Mouse (Mus musculus): ENCODE results near the gene Zfhx3.

The Zfhx3 gene

DNA sequence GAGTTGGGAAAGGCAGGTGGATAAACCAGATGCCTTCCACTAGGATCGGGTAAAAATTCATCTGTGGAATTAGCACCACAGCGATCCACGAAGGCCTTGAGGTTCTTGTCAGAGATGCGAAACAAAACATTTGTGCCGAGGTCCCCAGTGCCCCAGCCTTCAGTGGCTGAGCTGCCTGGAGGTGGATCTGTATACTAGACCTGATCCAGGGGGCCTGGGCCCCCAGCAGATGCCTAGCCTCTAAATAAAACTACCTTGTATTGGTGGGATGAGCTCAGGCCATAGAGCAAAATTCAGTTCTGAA, 769.0 kb downstream of the Zfhx3 start:
- in situ Hi-C loops (cut with MboI; ENCODE audit: low sequenced_read_pairs): no loop called here

- in situ Hi-C loops (cut with MboI; ENCODE audit: low sequenced_read_pairs): no loop called here
Observed at GRCm38 (mm10) chr8:108712001-108712411, 769.6 kb downstream of the Zfhx3 start.

DNA sequence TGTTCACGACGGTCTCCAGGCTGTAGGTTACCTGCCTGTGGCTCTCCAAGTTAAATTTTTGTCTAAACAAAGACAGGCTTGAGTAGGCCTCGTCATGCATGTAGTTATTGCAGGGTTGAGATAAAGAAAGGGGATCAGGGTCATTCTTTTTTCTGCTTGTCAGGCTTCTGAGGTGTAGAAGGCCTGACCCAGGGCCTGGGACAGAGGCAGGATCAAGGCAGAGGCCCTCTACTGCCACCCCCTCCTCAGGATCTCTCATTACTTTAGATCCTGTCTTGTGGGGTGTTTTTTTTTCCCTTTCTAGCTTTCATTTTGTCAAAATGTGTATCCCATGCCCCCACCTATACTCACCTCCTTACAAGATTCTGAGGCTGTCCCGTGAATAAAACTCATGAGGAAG, 770.2 kb downstream of the Zfhx3 start:
- in situ Hi-C loops (cut with MboI; ENCODE audit: low sequenced_read_pairs): no loop called here

DNA sequence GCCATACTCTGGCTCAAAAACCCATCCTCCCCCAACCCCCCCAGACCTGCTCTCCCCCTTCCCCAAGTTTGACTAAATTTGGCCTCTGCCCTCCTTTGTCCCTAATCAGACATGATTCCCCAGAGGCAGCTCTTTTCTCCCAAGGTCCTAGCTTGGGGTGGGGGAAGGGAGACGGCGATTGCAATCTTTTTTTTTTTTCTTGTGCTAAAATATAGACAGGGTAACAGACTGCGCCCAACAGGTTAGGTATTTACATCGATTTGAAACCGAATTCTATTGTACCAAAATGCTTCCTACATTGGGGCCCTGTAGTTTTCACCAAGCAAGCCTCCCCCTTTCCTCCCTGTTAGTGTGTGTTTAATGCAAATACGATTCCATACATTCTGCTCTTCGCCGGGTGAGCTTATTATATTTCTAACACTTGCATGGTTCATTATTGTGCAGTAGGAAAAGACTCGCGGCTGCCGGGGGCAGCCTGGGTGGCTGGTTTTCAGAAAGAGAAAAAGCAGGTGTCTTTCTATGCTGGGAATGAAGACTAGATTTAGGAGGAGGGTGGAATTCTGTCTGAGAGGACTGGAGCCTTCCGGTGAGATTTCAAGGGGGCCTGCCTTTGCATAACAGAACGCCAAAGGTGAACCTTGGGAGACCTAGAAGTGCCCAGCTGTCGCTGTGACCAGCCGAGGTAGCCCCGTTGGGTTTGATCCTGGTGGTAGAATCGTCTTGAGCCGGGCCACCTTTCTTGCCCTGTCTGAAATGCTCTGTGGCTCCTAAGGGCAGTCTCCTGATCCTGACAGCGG, 771.1 kb downstream of the Zfhx3 start:
- in situ Hi-C loops (cut with MboI; ENCODE audit: low sequenced_read_pairs): no loop called here

DNA sequence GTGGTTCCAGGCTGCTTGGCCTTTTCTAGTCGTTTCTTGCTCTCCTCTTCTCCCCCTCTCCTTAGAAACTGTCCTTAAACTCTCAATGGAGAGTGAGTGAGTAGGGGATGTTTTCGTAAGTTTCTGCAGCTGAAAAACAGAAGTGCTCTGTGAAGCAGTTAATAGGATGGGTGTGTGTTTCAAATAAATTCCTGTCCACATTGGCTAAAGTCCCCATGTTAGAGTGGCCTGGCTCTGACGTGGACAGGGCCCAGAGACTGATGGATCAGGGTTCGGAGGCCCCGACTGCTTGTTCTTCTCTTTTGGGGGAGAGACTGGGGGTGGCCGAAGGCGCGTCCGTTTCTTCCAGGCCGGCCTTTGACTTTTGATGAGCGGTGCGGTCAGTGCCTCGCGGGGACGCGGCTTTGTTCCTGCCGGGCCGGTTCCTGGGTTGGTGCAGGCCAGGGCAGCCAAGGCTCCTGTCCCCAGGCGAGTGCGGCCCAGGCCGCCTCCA, 771.7 kb downstream of the Zfhx3 start:
- in situ Hi-C loops (cut with MboI; ENCODE audit: low sequenced_read_pairs): no loop called here

- in situ Hi-C loops (cut with MboI; ENCODE audit: low sequenced_read_pairs): no loop called here
Observed at GRCm38 (mm10) chr8:108714636-108715415, 772.4 kb downstream of the Zfhx3 start.

DNA sequence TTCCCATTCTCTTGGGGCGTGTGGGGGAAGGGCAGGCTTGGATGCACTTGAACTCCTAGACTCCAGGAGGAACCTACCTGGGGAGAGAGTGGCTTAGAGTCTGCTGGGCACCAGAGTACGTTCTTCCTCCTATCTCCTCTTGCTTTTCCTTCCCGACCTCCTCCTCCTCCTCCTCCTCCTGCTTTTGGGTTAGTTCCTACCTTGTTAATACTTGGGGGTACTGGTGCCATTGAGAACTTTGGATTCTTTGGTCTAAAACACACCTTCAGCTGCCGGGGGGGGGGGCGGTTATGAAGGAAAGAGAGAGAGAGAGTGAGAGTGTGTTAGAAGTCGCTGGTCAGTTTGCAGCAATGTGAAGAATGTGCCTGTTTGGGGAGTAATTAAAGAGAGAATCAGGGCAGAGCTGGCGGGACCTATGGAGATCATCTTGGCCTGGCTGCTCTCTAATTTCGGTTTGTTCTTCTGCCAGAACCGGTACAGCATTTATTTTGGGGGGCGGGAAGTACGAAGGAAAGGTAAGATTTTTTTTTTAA, 773.0 kb downstream of the Zfhx3 start:
- in situ Hi-C loops (cut with MboI; ENCODE audit: low sequenced_read_pairs): no loop called here

DNA sequence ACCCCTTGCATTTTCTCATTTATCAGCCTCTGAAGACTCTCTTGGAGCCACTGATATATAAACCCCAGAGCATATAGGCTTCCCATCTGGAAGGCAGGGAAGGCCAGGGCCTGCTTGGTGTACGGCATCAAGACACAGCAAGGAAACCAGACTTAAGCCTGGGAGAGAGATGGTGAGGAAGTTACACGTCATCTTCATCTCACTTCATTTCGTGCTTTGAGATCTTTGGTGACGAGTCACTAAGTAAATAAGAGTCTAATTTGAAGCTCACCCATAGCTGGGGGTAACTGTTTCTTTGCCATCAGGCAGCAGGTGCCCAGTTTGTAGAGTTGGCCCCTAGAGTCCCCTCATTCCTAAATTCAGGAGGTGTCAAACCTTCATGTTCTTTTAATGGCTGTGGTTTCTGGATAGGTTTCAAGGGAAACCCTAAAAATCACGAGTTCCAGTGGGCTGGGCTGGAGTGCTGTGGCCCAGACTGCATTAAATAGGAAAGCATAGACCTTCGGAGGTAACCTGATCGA, 773.9 kb downstream of the Zfhx3 start:
- in situ Hi-C loops (cut with MboI; ENCODE audit: low sequenced_read_pairs): no loop called here

DNA sequence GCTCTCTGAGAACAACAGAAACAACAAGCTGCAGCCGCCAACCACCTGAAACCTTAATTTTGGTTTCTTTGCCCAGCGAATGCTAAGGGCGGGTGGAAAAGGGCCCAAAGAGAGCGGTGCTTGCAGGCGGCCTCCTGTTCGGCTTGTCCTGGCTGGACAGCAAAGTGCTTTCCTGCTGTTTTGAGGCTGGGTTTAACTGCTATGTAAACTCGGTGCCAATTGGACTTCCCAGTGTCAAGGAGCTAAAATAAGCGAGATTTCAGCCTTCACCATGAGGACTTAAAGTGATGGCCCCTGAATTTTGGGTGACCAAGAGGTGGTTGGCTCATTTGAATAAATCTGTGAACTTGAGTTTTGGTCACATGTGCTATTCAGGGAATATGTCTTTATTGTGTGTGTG, 775.1 kb downstream of the Zfhx3 start:
- in situ Hi-C loops (cut with MboI; ENCODE audit: low sequenced_read_pairs): no loop called here

DNA sequence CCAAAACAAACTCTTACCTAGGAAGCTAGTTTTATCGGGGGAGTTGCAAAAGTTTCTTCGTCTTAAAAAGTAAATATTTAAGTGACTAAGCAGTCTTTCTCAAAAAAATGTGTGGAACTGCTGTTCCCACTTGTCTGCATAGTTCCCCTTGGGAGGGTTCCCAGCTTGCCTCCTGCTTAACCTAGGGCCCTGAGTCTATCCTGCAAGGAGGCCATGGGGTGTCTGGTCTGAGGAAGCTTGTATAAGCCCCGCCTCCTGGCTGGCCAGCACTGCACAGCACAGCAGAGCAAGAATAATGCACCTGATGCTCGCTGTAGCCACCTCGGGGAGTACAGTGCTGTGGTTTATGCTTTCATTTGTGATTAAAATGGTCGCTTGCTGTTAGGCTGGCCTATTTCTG, 775.6 kb downstream of the Zfhx3 start:
- in situ Hi-C loops (cut with MboI; ENCODE audit: low sequenced_read_pairs): no loop called here

DNA sequence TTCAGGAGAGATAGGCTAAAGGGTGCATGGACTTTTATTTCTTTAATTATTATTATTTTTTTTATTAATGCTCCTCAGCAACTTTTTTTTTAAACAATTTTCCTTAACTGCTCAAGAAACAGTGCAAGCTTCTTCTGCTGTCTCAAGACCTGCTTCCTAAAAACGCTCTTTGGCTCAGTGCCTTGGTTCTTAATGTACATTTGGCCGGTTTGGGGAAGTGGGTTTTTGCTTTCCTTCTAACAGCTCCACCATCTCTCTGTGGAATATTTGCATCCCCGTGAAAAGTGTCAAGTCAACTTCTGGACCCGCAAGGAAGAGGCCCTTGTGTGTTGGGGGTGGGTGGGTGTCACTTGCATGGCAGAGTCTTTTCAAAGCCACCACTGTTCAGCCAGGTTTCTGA, 778.4 kb downstream of the Zfhx3 start:
- in situ Hi-C loops (cut with MboI; ENCODE audit: low sequenced_read_pairs): no loop called here

- in situ Hi-C loops (cut with MboI; ENCODE audit: low sequenced_read_pairs): no loop called here
Observed at GRCm38 (mm10) chr8:108722671-108723513, 780.4 kb downstream of the Zfhx3 start.

DNA sequence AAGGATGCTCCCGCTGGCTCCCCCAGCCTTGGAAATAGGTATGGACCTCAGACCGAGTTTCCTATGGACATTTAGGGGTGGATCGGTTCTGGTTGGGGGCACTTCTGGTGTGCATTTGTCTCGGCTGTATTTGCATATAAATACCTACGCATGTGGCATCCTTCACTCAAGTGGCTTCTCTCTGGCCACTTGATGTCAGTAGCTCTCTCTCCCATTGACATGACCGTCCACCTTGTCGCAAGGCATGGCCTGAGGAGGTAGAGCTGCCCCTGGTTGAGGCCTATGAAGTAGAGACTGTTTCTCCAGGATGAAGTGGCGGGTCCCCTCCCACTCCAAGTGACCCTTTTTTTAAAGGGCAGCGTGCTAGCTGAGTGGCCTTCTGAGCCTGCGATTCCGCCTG, 781.2 kb downstream of the Zfhx3 start:
- in situ Hi-C loops (cut with MboI; ENCODE audit: low sequenced_read_pairs): no loop called here

DNA sequence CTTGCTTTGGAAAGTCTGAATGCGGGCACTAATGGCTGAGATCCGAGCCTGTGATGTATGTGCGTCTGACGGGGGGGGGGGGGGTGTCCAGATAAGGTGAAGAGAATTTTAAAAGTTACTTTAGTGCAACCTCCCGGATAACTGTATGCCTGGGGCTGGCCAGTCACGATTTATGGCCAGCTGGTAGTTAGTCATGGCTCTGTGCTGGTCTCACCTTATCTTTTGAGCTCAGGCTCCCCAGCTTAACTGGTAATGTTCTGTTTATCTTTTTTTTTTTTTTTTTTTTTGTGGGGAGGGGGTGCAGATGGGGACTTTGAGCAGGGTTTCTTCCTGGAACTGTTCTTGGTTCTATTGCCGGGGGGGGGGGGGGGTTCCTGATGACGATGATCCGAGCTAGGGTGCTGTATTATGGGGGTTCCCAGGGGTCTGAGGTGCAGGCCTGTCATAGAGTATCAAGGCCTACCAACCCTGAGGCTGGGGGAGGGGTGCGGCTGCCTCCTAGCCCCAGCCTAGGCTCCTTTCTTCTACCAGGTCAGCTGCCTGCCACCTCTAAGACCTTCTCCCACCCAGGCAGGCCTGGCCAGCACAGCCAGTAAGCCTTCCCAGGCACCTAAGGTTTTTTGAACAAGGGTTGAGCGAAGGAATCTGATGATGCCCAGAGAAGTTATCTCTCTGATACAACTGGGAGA, 782.5 kb downstream of the Zfhx3 start:
- in situ Hi-C loops (cut with MboI; ENCODE audit: low sequenced_read_pairs): no loop called here

DNA sequence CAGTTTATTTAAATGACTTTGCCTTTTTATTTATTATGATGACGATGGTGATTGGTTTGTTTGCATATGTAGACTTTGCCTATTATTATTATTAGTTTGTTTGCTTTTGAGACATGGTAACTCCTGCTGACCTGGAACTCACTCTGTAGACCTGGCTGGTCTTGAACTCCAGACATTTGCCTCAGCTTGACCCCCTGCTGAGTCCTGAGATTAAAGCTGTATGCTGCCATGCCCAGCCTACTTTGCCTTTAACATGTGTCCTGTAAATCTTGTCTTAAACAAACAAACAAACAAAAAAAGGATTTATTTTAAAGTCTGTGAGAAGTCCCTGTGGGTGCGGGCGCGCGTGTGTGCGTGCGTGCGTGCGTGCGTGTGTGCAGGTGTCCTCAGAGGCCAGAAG, 783.2 kb downstream of the Zfhx3 start:
- in situ Hi-C loops (cut with MboI; ENCODE audit: low sequenced_read_pairs): no loop called here

- in situ Hi-C loops (cut with MboI; ENCODE audit: low sequenced_read_pairs): no loop called here
Observed at GRCm38 (mm10) chr8:108726541-108727241, 784.2 kb downstream of the Zfhx3 start.

- in situ Hi-C loops (cut with MboI; ENCODE audit: low sequenced_read_pairs): no loop called here
Observed at GRCm38 (mm10) chr8:108729169-108729568, 786.7 kb downstream of the Zfhx3 start.

DNA sequence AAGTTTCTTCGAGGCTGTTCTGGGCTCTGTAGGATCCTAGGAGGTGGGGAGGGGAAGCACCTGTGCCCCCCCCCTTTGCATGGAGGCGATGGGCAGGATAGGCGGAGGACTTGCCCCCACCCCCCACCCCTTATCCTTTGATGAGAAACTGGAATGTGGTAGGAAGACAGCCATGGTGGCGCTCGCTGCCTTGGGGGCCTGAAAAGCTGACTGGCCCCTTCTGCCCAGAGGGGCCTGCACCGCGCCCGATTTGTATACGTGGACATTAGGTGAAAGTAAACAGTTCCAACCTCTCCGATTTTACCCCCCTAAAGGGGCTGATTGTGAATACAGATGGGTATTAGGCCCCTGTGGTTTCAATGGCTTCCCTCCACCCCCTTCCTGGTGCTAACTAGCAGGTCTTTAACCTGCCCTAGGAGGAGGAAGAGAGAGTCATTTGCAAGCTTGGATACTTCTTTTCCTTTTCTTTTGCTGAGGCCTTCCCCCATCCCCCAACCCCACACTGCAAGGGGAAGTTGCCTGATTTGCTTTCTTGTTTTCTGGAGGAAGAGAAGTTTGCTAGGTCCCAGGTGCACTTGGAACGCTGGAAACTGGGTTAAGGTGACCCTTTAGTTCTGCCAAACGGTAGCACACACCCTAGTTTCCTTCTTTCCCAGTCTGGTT, 787.4 kb downstream of the Zfhx3 start:
- in situ Hi-C loops (cut with MboI; ENCODE audit: low sequenced_read_pairs): no loop called here

GRCm38 (mm10) chr8:108730907-108731440, 788.5 kb downstream of the Zfhx3 start:
- in situ Hi-C loops (cut with MboI; ENCODE audit: low sequenced_read_pairs): no loop called here
